Mouse (Mus musculus) thymus, postnatal 4 days (tissue): ENCODE data around the gene Atrx.

Experiments used
- DNase-seq: peaks from one replicate; pipeline ENCODE4 v3.0.0; 2021

Gene Atrx

GRCm38 (mm10) chrX:105767177-105767764, 161.9 kb downstream of the Atrx start:
- no peak for DNase-seq

DNA sequence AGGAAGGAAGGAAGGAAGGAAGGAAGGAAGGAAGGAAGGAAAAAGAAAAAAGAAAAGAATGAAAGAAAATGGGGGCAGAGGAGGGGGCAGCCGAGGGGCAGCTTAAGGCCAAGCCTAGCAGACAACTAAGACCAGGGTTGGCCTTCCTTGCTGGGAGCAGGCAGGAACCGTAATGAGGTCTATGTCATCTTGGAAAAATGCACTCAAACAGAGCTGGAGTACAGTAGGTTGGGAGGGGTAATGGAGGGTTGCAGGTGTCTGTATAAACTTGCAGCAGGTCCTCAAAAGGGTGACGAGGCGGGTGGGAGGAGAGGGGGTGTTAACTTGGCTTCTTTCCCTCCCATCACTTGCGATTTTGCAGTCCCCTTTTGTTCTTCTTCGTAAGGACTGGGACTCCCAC, 163.2 kb downstream of the Atrx start:
- DNase-seq = no peak

- peak; percentile 10 for DNase-seq
These were observed 164.0 kb downstream of the Atrx start for GRCm38 (mm10) chrX:105765005-105765706.

- peak; percentile 43 for DNase-seq
These were observed 164.8 kb downstream of the Atrx start, which contains the start of gene Fgf16 for GRCm38 (mm10) chrX:105764162-105765004. Gene Fgf16, plus strand, starts transcription at chrX:105764279.

DNA sequence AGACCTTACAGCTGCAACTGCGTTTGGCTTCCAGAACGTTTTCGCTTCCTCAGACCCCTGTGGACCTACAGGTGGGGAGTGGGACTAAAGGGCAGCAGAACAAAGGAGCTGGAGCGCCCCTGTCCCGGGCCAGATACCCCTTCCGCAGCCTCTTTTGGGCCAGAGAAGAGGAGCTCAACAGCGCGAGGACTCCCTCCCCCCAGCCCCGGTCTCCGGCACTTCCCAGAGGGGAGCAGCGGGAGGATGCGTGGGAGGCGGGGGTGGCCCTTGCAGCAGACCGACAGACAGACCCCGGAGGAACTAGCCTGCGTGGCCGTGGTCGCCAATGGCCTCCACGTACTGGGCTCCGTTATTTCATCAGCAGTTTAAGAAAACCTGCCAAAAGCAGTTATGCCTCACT, 165.6 kb downstream of the Atrx start:
- peak; percentile 19 for DNase-seq

- peak; percentile 36 for DNase-seq
These were observed 166.2 kb downstream of the Atrx start for GRCm38 (mm10) chrX:105762847-105763527.
